Mouse (Mus musculus): ENCODE measurements around the gene Dlst.

Gene Dlst

DNA sequence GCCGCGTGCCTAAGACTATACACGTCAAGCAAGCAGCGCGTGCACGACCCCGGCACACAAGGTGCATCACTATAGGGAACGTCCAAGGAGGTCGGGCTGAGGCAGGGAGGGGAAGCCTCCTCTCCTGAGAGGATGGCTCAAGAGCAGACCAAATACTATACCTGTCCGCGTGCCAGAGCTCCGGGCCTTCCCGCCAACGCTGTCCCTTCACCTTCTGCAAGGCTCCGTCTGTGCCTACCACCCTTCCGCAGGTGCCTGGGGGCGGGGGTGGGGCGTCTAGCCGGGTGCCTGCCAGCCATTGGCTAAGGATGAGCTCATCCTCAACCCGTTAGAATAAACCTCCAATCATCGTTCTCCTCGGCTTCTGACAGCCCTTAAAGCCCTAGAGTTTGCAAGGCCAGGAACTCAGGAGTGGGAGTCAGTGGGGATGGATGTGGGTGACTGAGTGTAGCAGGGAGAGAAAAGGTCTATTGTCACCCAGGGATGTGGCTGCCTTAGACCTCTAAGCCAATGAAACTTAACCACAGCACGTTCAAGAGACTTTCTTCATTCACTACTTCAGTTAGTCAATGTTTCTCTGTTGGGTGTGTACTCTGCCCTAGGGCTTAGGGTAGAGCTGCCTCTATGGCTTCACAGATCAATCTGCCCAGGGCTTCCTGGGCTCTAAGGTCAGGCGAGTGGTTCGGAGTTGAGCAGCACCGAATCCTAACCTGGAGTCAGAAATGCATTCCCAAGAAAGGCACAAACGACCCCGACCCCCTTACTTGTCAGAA is 40.6 kb downstream of the Dlst start, which contains the start of gene Rps6kl1:
TSS of gene Rps6kl1 (minus strand) at position 263 of the 773 bp plus-strand sequence.
- DNase-seq = peak; percentile 66

GRCm38 (mm10) chr12:85153011-85153410 is 42.4 kb downstream of the Dlst start:
- DNase-seq = no peak

DNA sequence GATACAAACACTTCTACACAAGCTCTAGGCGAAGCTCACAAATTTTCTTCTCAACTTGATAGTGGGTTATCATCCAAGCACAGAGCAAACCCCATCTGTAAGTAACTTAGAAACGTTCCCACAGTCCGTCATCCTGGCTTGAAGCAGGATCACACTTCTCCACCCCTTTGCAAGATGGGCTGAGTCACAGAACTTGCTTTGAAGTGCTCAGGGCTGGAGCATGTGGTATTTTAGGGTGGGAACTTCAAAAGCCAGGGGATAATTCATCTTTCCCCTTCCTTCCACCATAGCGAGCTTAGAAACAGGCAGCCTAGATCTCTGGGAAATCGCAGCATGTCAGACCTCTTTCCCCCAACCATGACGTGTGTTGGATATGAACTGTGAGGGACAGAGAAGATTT is 45.7 kb downstream of the Dlst start:
- no peak for DNase-seq

DNA sequence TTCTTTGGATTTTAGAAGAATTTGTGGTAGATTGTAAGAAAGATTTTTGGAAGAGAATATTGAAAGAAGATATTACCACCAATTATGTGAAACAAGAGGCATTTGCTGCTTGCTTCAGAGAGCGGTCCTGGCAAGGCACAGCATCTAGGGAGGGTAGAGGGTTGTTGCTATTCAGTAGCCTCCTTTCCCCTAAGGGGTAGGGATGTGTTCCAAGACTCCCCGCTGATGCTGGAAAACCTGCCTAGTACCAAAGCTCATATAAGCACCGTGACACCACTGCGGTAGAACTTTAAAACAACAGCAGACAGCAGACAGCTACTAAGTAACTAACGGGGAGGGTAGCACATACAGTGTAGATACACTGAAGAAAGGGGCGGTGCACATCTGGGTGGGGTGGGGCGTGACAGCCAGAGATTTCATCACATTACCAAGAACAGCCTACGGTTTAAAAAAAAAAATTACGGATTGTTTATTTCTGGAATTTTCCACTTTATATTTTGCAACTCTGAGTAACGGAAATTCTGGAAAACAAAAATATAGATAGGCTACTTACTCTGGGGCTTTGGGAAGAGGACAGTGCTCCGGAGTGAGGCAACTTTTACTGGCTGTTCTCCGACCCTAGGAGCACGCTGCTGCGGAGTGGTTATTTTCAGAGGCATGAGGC is 47.3 kb downstream of the Dlst start:
- no peak for DNase-seq

DNA sequence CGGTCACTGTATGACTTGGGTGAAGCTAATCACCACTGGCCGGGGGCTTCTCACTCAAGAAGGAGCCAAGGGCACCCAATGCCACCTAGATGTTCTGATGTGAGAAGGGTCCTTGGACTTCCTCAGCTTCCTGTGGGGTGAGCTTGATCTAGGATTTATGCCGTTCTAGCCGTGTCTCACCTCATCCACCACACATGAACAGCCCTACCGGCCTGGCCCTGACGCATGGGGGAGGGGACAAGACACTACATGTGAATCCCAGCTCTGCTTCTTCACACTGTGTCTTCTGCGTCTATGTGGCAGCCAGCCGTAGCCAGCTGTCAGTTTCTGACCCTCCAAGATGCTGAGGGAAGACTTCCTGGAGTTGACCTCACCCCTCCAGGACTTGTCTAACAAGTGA is 48.2 kb downstream of the Dlst start:
- DNase-seq = peak; percentile 45

DNA sequence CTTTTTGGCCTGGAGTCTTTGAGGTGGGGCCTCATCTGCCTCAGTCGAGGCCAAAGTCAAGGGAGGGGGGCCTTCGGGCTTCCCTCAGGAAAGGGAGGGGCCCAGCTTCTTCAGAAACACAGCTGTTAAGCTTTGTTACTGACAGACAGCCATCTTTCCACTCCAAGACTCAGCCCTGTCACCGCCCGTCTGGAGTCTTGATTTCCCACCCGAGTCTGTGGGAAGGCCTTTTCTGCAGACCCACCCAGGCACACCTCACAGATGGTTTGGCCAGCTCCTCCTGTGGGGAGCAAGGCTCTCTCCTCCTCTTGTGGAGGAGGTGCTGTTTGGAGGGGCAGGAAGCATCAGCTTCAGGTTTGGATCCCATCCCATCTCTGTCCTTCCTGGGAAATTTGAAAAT is 49.0 kb downstream of the Dlst start:
- no peak for DNase-seq

GRCm38 (mm10) chr12:85164996-85165395 is 54.4 kb downstream of the Dlst start:
- DNase-seq = no peak

DNA sequence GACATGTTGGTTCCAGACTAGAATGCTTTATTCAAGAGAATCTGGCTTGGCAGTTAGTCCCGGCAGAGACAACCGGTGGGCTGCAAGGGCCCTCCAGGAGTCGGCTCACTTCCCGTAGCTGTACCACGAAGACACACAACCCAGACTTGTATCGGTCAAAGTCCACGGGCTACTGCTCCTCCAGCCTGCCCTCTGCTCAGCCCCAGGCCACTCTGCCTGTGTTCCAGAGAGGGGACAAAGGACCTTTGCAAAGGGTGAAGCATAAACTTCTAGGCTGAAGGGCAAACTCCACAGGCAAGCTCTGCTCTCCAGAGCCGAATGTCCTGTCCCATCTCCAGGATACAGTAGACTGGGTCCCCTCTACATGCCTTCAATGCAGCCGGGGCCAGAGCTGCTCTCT is 56.0 kb downstream of the Dlst start:
- no peak for DNase-seq

- DNase-seq = peak; percentile 94
Measured at GRCm38 (mm10) chr12:85169117-85169858, 58.7 kb downstream of the Dlst start.

- DNase-seq = no peak
Measured at GRCm38 (mm10) chr12:85169877-85170276, 59.2 kb downstream of the Dlst start.

DNA sequence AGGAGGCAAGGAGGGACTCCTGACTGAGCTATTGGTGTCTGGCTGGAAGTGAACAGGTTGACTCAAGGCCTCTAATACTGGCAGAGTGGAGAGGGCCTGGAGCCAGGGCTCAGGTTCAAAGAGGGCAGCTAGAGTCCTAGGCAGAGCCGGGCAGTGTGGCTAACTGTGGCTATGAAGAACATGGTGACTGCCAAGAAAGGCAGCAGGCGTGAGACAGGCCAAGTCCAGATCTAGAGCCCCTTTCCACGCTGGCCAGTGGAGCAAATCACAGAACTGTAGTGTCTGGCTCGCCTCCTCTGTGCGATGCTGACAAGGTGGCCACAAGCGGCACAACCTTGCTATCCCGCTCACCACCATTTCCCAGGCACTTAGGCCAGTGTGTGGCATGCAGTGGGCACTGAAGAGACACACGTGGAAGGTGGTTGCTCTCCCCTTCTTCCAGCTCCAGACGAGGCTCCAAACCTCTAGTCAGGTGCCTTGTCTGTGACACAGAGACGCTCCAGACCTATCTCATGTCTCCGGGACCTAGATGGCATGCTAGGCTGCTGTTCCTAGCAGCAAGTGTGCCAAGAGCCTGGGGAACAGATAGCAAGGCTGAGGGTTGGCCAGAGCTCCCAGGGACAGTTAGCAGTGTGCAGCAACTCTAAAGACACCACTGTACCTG is 59.8 kb downstream of the Dlst start:
- DNase-seq = no peak

DNA sequence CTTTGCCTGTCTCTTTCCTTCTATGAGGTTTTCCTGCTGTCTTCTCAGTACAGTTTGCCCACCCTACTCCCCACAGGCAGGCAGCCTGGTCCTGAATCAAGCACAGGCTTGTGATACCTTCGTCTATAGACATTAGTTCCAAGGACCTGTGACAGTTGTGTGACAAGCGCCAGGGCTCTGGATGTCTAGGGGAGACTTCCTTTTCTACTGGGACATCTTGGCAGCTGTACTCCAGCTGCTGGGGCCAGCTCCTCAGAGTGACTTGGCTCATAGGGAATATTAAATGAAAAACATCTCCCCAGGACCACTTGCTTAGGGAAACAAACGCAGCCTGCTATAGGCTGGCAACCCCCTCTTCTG is 60.3 kb downstream of the Dlst start:
- no peak for DNase-seq

GRCm38 (mm10) chr12:85174016-85174415 is 63.4 kb downstream of the Dlst start:
- no peak for DNase-seq

DNA sequence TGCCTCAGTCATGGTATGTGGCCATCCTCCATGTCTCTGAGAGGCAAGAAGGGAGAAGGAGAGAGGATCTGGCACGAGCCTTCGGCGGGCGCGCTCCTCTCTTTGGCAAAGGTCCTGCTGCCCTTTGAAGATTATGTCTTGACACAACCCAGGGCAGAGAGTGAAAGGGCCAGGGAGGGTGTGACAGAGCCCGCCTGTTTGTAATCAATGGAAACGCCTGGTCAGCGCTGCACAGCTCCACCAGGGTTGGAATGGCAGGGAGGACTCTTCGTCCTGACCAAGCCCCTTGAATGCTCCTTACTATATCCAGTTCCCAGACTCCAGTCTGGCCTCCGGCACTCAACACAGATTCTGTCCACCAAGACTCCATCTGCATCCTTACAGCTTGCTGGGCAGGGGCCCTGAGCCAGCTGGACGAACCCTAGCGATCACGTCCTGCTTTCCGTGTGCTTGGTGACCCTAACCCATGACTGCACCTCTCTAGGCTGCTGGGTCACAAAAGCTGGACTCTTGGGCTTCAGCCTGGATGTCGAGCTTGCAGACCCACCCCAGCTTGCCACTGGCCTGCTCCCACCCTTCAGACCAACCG is 64.5 kb downstream of the Dlst start:
- no peak for DNase-seq

GRCm38 (mm10) chr12:85175926-85176845 is 65.6 kb downstream of the Dlst start:
- peak; percentile 68 for DNase-seq

- DNase-seq = peak; percentile 67
Measured at GRCm38 (mm10) chr12:85176846-85177523, 66.4 kb downstream of the Dlst start.

GRCm38 (mm10) chr12:85177740-85178239 is 67.2 kb downstream of the Dlst start, which contains the start of gene Pgf:
Pgf (minus strand) TSS chr12:85177790.
- DNase-seq = no peak

DNA sequence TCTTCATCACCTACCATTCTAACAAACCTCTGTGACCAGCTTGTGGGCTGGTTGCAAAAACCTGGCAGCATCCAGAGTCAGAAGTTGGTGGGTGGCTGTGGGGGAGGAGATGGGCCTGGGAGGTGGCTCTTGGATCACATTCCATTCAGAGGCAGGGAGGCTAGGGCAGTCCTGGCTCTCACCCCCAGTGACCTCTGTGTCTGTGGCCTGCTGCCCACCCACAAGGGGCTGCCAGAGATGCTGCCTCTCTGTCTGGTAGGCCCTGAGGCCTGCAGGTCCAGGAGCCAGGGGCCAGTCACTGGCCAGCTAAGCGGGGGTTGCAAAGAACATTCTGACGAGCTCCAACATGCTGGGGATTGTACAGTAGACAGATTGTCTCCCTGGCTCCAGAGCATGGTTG is 67.7 kb downstream of the Dlst start:
- DNase-seq = no peak

GRCm38 (mm10) chr12:85181475-85182344 is 71.1 kb downstream of the Dlst start:
- DNase-seq = no peak

DNA sequence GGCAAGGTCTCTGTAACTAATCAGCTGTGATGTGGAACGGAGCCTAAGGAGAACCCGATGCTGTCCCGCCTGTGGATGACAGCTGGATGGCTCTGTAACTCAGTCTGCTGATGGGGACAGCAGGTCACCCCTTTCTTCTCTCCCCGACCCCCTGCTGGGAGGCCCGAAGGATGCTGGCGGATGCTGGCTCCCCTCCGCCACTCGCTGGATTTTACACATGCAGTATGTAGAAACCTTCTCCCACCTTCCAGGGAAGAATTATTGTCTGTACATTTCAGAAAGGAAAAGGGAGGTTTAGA is 71.7 kb downstream of the Dlst start:
- no peak for DNase-seq
